Mouse (Mus musculus) midbrain, embryonic 12.5 days (tissue): ENCODE measurements around the gene Cyp2c66. TPM values are rescaled to one million over a fixed set of nuclear protein-coding genes. Genes with fewer than 3 reads are reported as not detected.
"Not testable (repeated sequence)": the region's sequence is repeated elsewhere in the genome, so short reads cannot be mapped to it uniquely, and the experiment has no call there.

Experiments used
- ATAC-seq: fragments of 200-750 bp; cut with Nextera tagmentation; 2 replicates; pipeline ENCODE4 v1.8.0; 2017; ENCODE audit warnings: low read depth, moderate TSS enrichment, moderate library complexity; ENCODE audit not compliant: low FRiP score
- H3K27ac ChIP-seq: fragments of 300-500 bp; sonication (generic); replicated peaks from 2 replicates; pipeline ENCODE4 v1.5.1; 2016; ENCODE audit warnings: mild to moderate bottlenecking
- H3K27me3 ChIP-seq: fragments of 300-500 bp; sonication (generic); 2 replicates; pipeline ENCODE4 v1.6.1; 2016; ENCODE audit warnings: mild to moderate bottlenecking
- H3K36me3 ChIP-seq: fragments of 300-500 bp; sonication (generic); 2 replicates; pipeline ENCODE4 v1.6.1; 2016
- H3K4me1 ChIP-seq: fragments of 300-500 bp; sonication (generic); 2 replicates; pipeline ENCODE4 v1.6.1; 2016
- H3K4me2 ChIP-seq: fragments of 300-500 bp; sonication (generic); replicated peaks from 2 replicates; pipeline ENCODE4 v1.6.1; 2016; ENCODE audit warnings: mild to moderate bottlenecking, moderate library complexity
- H3K4me3 ChIP-seq: fragments of 300-500 bp; sonication (generic); 2 replicates; pipeline ENCODE4 v1.5.1; 2016; ENCODE audit warnings: mild to moderate bottlenecking
- H3K9ac ChIP-seq: fragments of 300-500 bp; sonication (generic); replicated peaks from 2 replicates; pipeline ENCODE4 v1.6.1; 2016; ENCODE audit warnings: mild to moderate bottlenecking, moderate library complexity
- H3K9me3 ChIP-seq: fragments of 300-500 bp; sonication (generic); 2 replicates; pipeline ENCODE4 v1.6.1; 2016; ENCODE audit warnings: mild to moderate bottlenecking
- WGBS: fragments of 180-500 bp; shearing (Covaris S2); methylation state at CpG from one replicate; pipeline ENCODE4 v1.1.7; 2016; 5-methylcytosine and 5-hydroxymethylcytosine counted together
- polyA plus RNA-seq: library from polyadenylated mRNA; unstranded; fragments of >200 nt; fragmentation: Nextera tagmentation; extraction: Ambion mirVana; gene quantifications from 2 replicates; pipeline ENCODE4 v1.2.1, GENCODE M21; 2016

The Cyp2c66 gene
- not detected in 2 replicates for polyA plus RNA-seq

- ATAC-seq = no peak
- Histone ChIP-seq H3K36me3 (no peaks in the 10 kb centered on the region), H3K4me1 (no peaks in the 10 kb centered on the region), H3K4me3 (no peak within 1 kb of the TSS), H3K27me3 (no peaks in the 10 kb centered on the region), H3K9ac (no peak within 1 kb of the TSS), H3K27ac (no peak within 1 kb of the TSS), H3K4me2 (no peak within 1 kb of the TSS), H3K9me3 (peaks cover 10% of the 10 kb centered on the region)
- 89% methylated on average over 1 of the region's 1 CpGs for WGBS
Observed at GRCm38 (mm10) chr19:39113644-39114043, at the start of gene Cyp2c66. Gene Cyp2c66, plus strand, starts transcription at chr19:39113898.

GRCm38 (mm10) chr19:39098779-39099178 lies 14.9 kb upstream of the Cyp2c66 start:
- 76% methylated on average over 2 of the region's 2 CpGs for WGBS
- H3K4me1 ChIP-seq, ATAC-seq, H3K27ac ChIP-seq, H3K9ac ChIP-seq, H3K4me2 ChIP-seq, H3K4me3 ChIP-seq, H3K36me3 ChIP-seq, H3K27me3 ChIP-seq: not testable (repeated sequence)
- H3K9me3 ChIP-seq = peaks cover 41% of the 10 kb centered on the region

GRCm38 (mm10) chr19:39156836-39157235 lies 43.1 kb downstream of the Cyp2c66 start:
- H3K9ac ChIP-seq, H3K36me3 ChIP-seq, H3K4me2 ChIP-seq, H3K4me3 ChIP-seq, H3K4me1 ChIP-seq, H3K27ac ChIP-seq, ATAC-seq, H3K27me3 ChIP-seq: not testable (repeated sequence)
- peaks cover 10% of the 10 kb centered on the region; the same call in 1 of the 2 replicates for H3K9me3 ChIP-seq
- WGBS = 83% methylated on average over 19 of the region's 19 CpGs

Other genes starting within 250 kb of the Cyp2c66 start
- 57.5 and 61.0 TPM in 2 replicates for gene Hells, start 183.0 kb upstream of the Cyp2c66 start, polyA plus RNA-seq
- not detected in 2 replicates for gene Cyp2c55, start 106.9 kb upstream of the Cyp2c66 start, polyA plus RNA-seq
- gene Cyp2c65, start 52.9 kb upstream of the Cyp2c66 start, polyA plus RNA-seq = not detected in 2 replicates
- gene Cyp2c29, start 155.5 kb downstream of the Cyp2c66 start, polyA plus RNA-seq = not detected in 2 replicates